25 mouse cellular contexts compared by ENCODE assay signal in the genomic region with DNA sequence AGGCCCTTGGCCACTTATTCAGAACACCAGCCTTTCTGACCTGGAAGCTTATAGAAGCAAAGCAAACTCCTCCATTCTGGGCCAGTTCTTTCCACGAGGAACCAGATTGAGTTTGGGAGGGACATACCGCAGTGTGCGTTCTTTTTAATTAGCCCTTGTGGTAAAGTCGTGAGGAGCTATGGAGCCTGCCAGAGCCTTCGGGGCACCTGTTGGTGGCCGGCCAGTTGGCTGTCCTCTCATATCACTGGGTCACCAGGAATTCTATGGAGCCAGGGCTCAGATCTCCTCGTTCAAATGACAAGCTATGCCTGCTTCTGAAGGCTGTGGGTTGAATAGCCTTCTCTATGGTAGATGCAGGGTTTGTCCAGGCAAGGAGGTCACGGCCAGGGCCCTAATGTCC.
DNase-seq lines count a peak whose midpoint lies in the region; ATAC-seq lines count a peak whose summit lies in the region.
"Had no signal": no experiment of that assay in that cellular context is flagged by ENCODE, and none has a peak within 500 bp of the region (broad histone marks: within the 10 kb centered on the region; RNA-seq: fewer than 3 reads in every experiment).

No protein-coding gene starts in this region.

- H3K9me3 ChIP-seq in neural tube, embryonic 15.5 days (replicated peaks): no peaks in the 10 kb centered on the region
- H3K9me3 ChIP-seq: forebrain, embryonic 10.5 days; forebrain, embryonic 13.5 days; heart, embryonic 12.5 days; heart, embryonic 15.5 days; hindbrain, embryonic 10.5 days; hindbrain, embryonic 13.5 days; intestine, embryonic 15.5 days had no signal

- H3K27ac ChIP-seq in neural tube, embryonic 15.5 days (replicated peaks): no peak overlapping the region
- H3K27ac ChIP-seq: forebrain, embryonic 10.5 days; forebrain, embryonic 13.5 days; heart, embryonic 15.5 days; hindbrain, embryonic 10.5 days; hindbrain, embryonic 13.5 days; intestine, embryonic 15.5 days had no signal

- peak; percentile 14 for DNase-seq in cerebellum, adult 11 months
- DNase-seq in heart, adult 18-20 months: peak; percentile 10 to 18
- no peak for DNase-seq in heart, adult 8-10 months (ENCODE audit: low spot score)
- DNase-seq in cerebellum, adult 9-10 months: peak; percentile 34
- peak; percentile 27 to 55 for DNase-seq in cerebellum, postnatal 25 days
- DNase-seq in c-Kit-positive CD71-positive TER-119-positive erythroid progenitor cells, embryonic 14.5 days (ENCODE audit: low spot score): no peak
- DNase-seq: adrenal gland, adult 8-10 months; adrenal gland, postnatal 25 days; gastrocnemius, postnatal 10 days; gastrocnemius, postnatal 36 days; heart, postnatal 10 days; heart, postnatal 36 days; kidney, adult 11 months had no signal

- no peak overlapping the region for H3K4me3 ChIP-seq in neural tube, embryonic 15.5 days (replicated peaks)
- H3K4me3 ChIP-seq: forebrain, embryonic 10.5 days; forebrain, embryonic 13.5 days; heart, embryonic 12.5 days; heart, embryonic 15.5 days; hindbrain, embryonic 10.5 days; hindbrain, embryonic 13.5 days; intestine, embryonic 15.5 days had no signal

- no peak overlapping the region for H3K4me2 ChIP-seq in neural tube, embryonic 15.5 days
- H3K4me2 ChIP-seq: forebrain, embryonic 13.5 days; heart, embryonic 12.5 days; heart, embryonic 15.5 days; hindbrain, embryonic 13.5 days; intestine, embryonic 15.5 days had no signal

- peaks cover 10% of the 10 kb centered on the region for H3K4me1 ChIP-seq in neural tube, embryonic 15.5 days
- H3K4me1 ChIP-seq: intestine, embryonic 15.5 days had no signal

- H3K9ac ChIP-seq in neural tube, embryonic 15.5 days (replicated peaks): no peak overlapping the region
- H3K9ac ChIP-seq: forebrain, embryonic 13.5 days; heart, embryonic 12.5 days; heart, embryonic 15.5 days; hindbrain, embryonic 13.5 days; intestine, embryonic 15.5 days had no signal

- H3K27me3 ChIP-seq in neural tube, embryonic 15.5 days (replicated peaks): no peaks in the 10 kb centered on the region
- H3K27me3 ChIP-seq: forebrain, embryonic 13.5 days; heart, embryonic 15.5 days; intestine, embryonic 15.5 days had no signal

- 91% methylated on average over 8 of the region's 8 CpGs for WGBS in neural tube, embryonic 15.5 days

- H3K36me3 ChIP-seq in neural tube, embryonic 15.5 days: no peaks in the 10 kb centered on the region
- H3K36me3 ChIP-seq: forebrain, embryonic 10.5 days; heart, embryonic 12.5 days; heart, embryonic 15.5 days; hindbrain, embryonic 10.5 days; hindbrain, embryonic 13.5 days; intestine, embryonic 15.5 days had no signal

- no peak for ATAC-seq in cerebellum, adult (ENCODE audit: insufficient number of reproducible peaks, low FRiP score, low TSS enrichment)
- no peak for ATAC-seq in neural tube, embryonic 15.5 days (ENCODE audit: low FRiP score)
- ATAC-seq: activated CD4-positive, CD25-positive, alpha-beta regulatory T cell, adult 4 months; forebrain, embryonic 13.5 days; forebrain, embryonic 16.5 days; hindbrain, embryonic 16.5 days; intestine, embryonic 15.5 days had no signal

Comparison
In these comparisons a context has a peak if more than half of its experiments do, and no peak if none do; other contexts are left out.
1. DNase-seq: peak in cerebellum, adult 11 months (single experiment), heart, adult 18-20 months (2 of 2), cerebellum, adult 9-10 months (single experiment) and cerebellum, postnatal 25 days (2 of 2); none in heart, adult 8-10 months (single experiment) and c-Kit-positive CD71-positive TER-119-positive erythroid progenitor cells, embryonic 14.5 days (single experiment).